Mouse (Mus musculus): ENCODE results near the gene Gm11236.
"Not testable (repeated sequence)": the region's sequence is repeated elsewhere in the genome, so short reads cannot be mapped to it uniquely, and the experiment has no call there.

The Gm11236 gene

DNA sequence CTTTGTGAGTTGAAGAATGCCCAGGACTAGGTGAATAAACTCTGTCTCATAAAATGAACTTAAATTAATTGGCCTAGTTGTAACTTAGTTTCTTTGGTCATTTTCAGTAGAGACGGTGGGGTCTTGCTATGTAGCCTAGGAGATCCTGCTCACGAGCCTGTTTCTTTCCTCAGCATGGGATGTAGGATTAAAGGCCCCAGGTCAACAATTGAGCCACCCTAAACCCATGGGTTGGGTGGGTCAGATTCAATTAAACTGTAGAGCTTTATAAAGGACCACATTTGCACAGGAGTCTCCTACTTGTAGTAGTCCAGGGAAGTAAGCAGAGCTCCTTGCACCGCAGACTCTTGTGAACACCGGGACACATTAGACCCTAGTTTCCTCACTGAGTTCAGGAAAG is at the start of gene Gm11236:
TSS of gene Gm11236 (plus strand) at position 301 of the 400 bp plus-strand sequence.
- ATAC-seq (ENCODE audit: insufficient number of reproducible peaks, low FRiP score, low TSS enrichment): not testable (repeated sequence)

DNA sequence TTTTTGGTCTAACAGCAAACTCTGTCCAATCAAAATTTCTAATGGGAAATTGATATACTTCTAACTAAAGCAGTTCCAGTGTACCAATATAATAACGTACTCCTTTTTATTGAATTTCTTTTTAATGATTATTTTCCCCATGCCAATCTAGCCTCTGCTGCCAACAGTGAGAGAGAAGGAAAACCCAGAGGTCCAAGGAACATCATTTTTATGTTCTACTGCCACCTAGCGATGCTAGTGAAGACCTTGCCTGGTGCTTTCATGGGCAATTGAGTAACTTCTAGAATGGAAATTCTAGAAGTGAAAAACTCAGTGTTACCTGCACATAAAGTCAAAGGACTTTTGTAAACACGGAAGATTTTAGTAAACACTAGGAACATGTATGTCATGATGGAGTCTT is 38.7 kb upstream of the Gm11236 start:
- no peak for ATAC-seq (ENCODE audit: insufficient number of reproducible peaks, low FRiP score, low TSS enrichment)

DNA sequence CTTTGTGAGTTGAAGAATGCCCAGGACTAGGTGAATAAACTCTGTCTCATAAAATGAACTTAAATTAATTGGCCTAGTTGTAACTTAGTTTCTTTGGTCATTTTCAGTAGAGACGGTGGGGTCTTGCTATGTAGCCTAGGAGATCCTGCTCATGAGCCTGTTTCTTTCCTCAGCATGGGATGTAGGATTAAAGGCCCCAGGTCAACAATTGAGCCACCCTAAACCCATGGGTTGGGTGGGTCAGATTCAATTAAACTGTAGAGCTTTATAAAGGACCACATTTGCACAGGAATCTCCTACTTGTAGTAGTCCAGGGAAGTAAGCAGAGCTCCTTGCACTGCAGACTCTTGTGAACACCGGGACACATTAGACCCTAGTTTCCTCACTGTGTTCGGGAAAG is 30.3 kb upstream of the Gm11236 start, which contains the start of gene Gm11238:
TSS of gene Gm11238 (plus strand) at position 301 of the 400 bp plus-strand sequence.
- ATAC-seq (ENCODE audit: insufficient number of reproducible peaks, low FRiP score, low TSS enrichment): not testable (repeated sequence)

DNA sequence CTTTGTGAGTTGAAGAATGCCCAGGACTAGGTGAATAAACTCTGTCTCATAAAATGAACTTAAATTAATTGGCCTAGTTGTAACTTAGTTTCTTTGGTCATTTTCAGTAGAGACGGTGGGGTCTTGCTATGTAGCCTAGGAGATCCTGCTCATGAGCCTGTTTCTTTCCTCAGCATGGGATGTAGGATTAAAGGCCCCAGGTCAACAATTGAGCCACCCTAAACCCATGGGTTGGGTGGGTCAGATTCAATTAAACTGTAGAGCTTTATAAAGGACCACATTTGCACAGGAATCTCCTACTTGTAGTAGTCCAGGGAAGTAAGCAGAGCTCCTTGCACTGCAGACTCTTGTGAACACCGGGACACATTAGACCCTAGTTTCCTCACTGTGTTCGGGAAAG is 15.2 kb upstream of the Gm11236 start, which contains the start of gene Gm11237:
TSS of gene Gm11237 (plus strand) at position 301 of the 400 bp plus-strand sequence.
- ATAC-seq (ENCODE audit: insufficient number of reproducible peaks, low FRiP score, low TSS enrichment): not testable (repeated sequence)

DNA sequence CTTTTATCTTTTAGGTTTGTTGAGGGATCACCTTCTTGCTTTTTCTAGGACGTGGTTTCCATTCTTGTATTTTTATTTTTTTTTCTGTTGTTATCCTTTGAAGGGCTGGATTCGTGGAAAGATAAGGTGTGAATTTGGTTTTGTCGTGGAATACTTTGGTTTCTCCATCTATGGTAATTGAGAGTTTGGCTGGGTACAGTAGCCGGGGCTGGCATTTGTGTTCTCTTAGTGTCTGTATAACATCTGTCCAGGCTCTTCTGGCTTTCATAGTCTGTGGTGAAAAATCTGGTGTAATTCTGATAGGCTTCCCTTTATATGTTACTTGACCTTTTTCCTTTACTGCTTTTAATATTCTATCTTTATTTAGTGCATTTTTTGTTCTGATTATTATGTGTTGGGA is 23.9 kb downstream of the Gm11236 start:
- not testable (repeated sequence) for ATAC-seq (ENCODE audit: insufficient number of reproducible peaks, low FRiP score, low TSS enrichment)

DNA sequence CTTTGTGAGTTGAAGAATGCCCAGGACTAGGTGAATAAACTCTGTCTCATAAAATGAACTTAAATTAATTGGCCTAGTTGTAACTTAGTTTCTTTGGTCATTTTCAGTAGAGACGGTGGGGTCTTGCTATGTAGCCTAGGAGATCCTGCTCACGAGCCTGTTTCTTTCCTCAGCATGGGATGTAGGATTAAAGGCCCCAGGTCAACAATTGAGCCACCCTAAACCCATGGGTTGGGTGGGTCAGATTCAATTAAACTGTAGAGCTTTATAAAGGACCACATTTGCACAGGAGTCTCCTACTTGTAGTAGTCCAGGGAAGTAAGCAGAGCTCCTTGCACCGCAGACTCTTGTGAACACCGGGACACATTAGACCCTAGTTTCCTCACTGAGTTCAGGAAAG is 30.1 kb downstream of the Gm11236 start, which contains the start of gene Gm11239:
TSS of gene Gm11239 (plus strand) at position 301 of the 400 bp plus-strand sequence.
- not testable (repeated sequence) for ATAC-seq (ENCODE audit: insufficient number of reproducible peaks, low FRiP score, low TSS enrichment)

DNA sequence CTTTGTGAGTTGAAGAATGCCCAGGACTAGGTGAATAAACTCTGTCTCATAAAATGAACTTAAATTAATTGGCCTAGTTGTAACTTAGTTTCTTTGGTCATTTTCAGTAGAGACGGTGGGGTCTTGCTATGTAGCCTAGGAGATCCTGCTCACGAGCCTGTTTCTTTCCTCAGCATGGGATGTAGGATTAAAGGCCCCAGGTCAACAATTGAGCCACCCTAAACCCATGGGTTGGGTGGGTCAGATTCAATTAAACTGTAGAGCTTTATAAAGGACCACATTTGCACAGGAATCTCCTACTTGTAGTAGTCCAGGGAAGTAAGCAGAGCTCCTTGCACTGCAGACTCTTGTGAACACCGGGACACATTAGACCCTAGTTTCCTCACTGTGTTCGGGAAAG is 45.3 kb downstream of the Gm11236 start, which contains the start of gene Gm428:
TSS of gene Gm428 (plus strand) at position 301 of the 400 bp plus-strand sequence.
- ATAC-seq (ENCODE audit: insufficient number of reproducible peaks, low FRiP score, low TSS enrichment): not testable (repeated sequence)
